Mouse (Mus musculus) myocyte (in vitro differentiated cells): ENCODE data around the gene Cpsf4l.

Source experiments
- POLR2AphosphoS2 ChIP-seq: IDR thresholded peaks from one replicate; pipeline ENCODE4 v1.6.1; 2011; ENCODE audit warnings: low read depth, control low read depth; ENCODE audit not compliant: insufficient read length
- USF1 ChIP-seq: IDR thresholded peaks from one replicate; pipeline ENCODE4 v1.6.1; 2011; ENCODE audit warnings: low read depth, mild to moderate bottlenecking, control low read depth, moderate library complexity

GRCm38 (mm10) chr11:113649353-113650210, 60.2 kb downstream of the Cpsf4l start, which contains the start of gene Slc39a11:
- TF ChIP-seq POLR2AphosphoS2 (no peak), USF1 (no peak)
